ENCODE assay signal across 8 mouse cellular contexts in genomic region chr17:43629496-43630426, GRCm38 (mm10). TPM values are rescaled to one million over a fixed set of nuclear protein-coding genes. Genes with fewer than 3 reads are reported as not detected.
A peak's percentile ranks its signal among the peaks of the same experiment; 100 is the strongest.
DNase-seq lines count a peak whose midpoint lies in the region; ATAC-seq and TF ChIP-seq lines count a peak whose summit lies in the region.

Gene Tdrd6, minus strand, starts transcription at chr17:43630299.

- peaks cover 12% of the 10 kb centered on the region; the same call in 1 of the 2 replicates for H3K9me3 ChIP-seq in heart, embryonic 13.5 days
- no peaks in the 10 kb centered on the region for H3K9me3 ChIP-seq in ES-Bruce4 (replicated peaks; ENCODE audit: control insufficient read depth, insufficient read depth, low read length, poor library complexity, severe bottlenecking)
- no peaks in the 10 kb centered on the region for H3K9me3 ChIP-seq in hindbrain, embryonic 14.5 days (ENCODE audit: control insufficient read depth, low read length)
- H3K9me3 ChIP-seq in midbrain, embryonic 13.5 days, result 0 out of 2 replicates have a peak, but pooled peaks cover 12% of the 10 kb centered on the region

- 4% methylated on average over 83 of the region's 83 CpGs for WGBS in heart, embryonic 13.5 days
- 3% methylated on average over 82 of the region's 83 CpGs for WGBS in hindbrain, embryonic 14.5 days
- WGBS in midbrain, embryonic 13.5 days, result 4% methylated on average over 82 of the region's 83 CpGs

- peak within 1 kb of the TSS; percentile 54 for H3K4me3 ChIP-seq in heart, embryonic 13.5 days
- H3K4me3 ChIP-seq in ES-Bruce4 (ENCODE audit: low read depth, low read length), result peak within 1 kb of the TSS; percentile 59
- peak within 1 kb of the TSS; percentile 45 for H3K4me3 ChIP-seq in hindbrain, embryonic 14.5 days (replicated peaks; ENCODE audit: low read length)
- H3K4me3 ChIP-seq in midbrain, embryonic 13.5 days (replicated peaks), result peak within 1 kb of the TSS; percentile 46

- no peak for TF ChIP-seq EP300 in ES-Bruce4 (IDR thresholded peaks at IDR 0.05; ENCODE audit: insufficient read depth, low read depth, low read length)

- TF ChIP-seq POLR2A in ES-Bruce4 (IDR thresholded peaks at IDR 0.05; ENCODE audit: insufficient read depth, low read length), result no peak

- no peak for TF ChIP-seq CTCF in ES-Bruce4 (IDR thresholded peaks at IDR 0.05; ENCODE audit: low read depth, low read length)

- H3K27me3 ChIP-seq in heart, embryonic 13.5 days (replicated peaks), result peaks cover 77% of the 10 kb centered on the region
- peaks cover 12% of the 10 kb centered on the region for H3K27me3 ChIP-seq in ES-Bruce4 (ENCODE audit: control insufficient read depth, insufficient read depth, low read length, poor library complexity, severe bottlenecking)
- peaks cover 40% of the 10 kb centered on the region for H3K27me3 ChIP-seq in hindbrain, embryonic 14.5 days (ENCODE audit: control insufficient read depth, insufficient read depth, low read length)
- peaks cover 47% of the 10 kb centered on the region for H3K27me3 ChIP-seq in midbrain, embryonic 13.5 days

- no peaks in the 10 kb centered on the region for H3K36me3 ChIP-seq in heart, embryonic 13.5 days
- H3K36me3 ChIP-seq in ES-Bruce4 (ENCODE audit: control insufficient read depth, insufficient read depth, low read length, poor library complexity, severe bottlenecking), result no peaks in the 10 kb centered on the region
- no peaks in the 10 kb centered on the region for H3K36me3 ChIP-seq in hindbrain, embryonic 14.5 days (replicated peaks; ENCODE audit: control insufficient read depth, insufficient read depth)
- H3K36me3 ChIP-seq in midbrain, embryonic 13.5 days, result no peaks in the 10 kb centered on the region

- no peak for DNase-seq in heart, postnatal 25 days (ENCODE audit: low spot score)
- DNase-seq in embryo, embryonic 11 days, result peak; percentile 49
- DNase-seq in hindbrain, embryonic 14.5 days (ENCODE audit: low spot score), result peak; percentile 32
- DNase-seq in spleen, postnatal 4 days (ENCODE audit: low spot score in 2 of 2), result no peak

- no peak within 1 kb of the TSS for H3K27ac ChIP-seq in heart, embryonic 13.5 days (replicated peaks)
- H3K27ac ChIP-seq in ES-Bruce4 (ENCODE audit: insufficient read depth, low read length), result no peak within 1 kb of the TSS
- H3K27ac ChIP-seq in hindbrain, embryonic 14.5 days, result no peak within 1 kb of the TSS
- H3K27ac ChIP-seq in midbrain, embryonic 13.5 days, result no peak within 1 kb of the TSS

- H3K9ac ChIP-seq in heart, embryonic 13.5 days, result peak within 1 kb of the TSS; percentile 67
- peak within 1 kb of the TSS; percentile 37; the same call in 1 of the 2 replicates for H3K9ac ChIP-seq in ES-Bruce4 (ENCODE audit: low read depth, poor library complexity, severe bottlenecking)
- H3K9ac ChIP-seq in hindbrain, embryonic 14.5 days, result peak within 1 kb of the TSS; percentile 59
- peak within 1 kb of the TSS; percentile 63 for H3K9ac ChIP-seq in midbrain, embryonic 13.5 days (replicated peaks)

- peak within 1 kb of the TSS; percentile 80 for H3K4me2 ChIP-seq in heart, embryonic 13.5 days
- H3K4me2 ChIP-seq in hindbrain, embryonic 14.5 days (replicated peaks), result peak within 1 kb of the TSS; percentile 85
- H3K4me2 ChIP-seq in midbrain, embryonic 13.5 days (replicated peaks), result peak within 1 kb of the TSS; percentile 81

- peaks cover 18% of the 10 kb centered on the region for H3K4me1 ChIP-seq in heart, embryonic 13.5 days
- H3K4me1 ChIP-seq in ES-Bruce4 (ENCODE audit: control insufficient read depth, insufficient read depth, low read length), result peaks cover 2% of the 10 kb centered on the region
- peaks cover 10% of the 10 kb centered on the region; the same call in 1 of the 2 replicates for H3K4me1 ChIP-seq in hindbrain, embryonic 14.5 days (replicated peaks; ENCODE audit: control insufficient read depth, insufficient read depth, low read length)
- H3K4me1 ChIP-seq in midbrain, embryonic 13.5 days (replicated peaks), result peaks cover 15% of the 10 kb centered on the region

- intact Hi-C loops in heart, postnatal 25 days (cut with DNase I), result no loop called here

- no peak for ATAC-seq in heart, embryonic 13.5 days (ENCODE audit: extremely low read depth, insufficient number of reproducible peaks, low FRiP score, low TSS enrichment)
- peak; percentile 67 for ATAC-seq in hindbrain, embryonic 14.5 days (ENCODE audit: low FRiP score)
- peak; percentile 84 for ATAC-seq in midbrain, embryonic 13.5 days
- no peak for ATAC-seq in monocyte, adult 5-6 weeks (replicated peaks; ENCODE audit: insufficient number of reproducible peaks, low FRiP score, low TSS enrichment, poor library complexity, severe bottlenecking)

RNA-seq across cellular contexts. Expression of gene Tdrd6, which starts in this region (rescaled TPM):
- polyA plus RNA-seq in heart, embryonic 13.5 days (2015; fragmentation: Nextera tagmentation; extraction: Ambion mirVana), result 0.14 TPM in 1 of 2 replicates, not detected in the other
- not detected for total RNA-seq in heart, postnatal 25 days (2021)
- 0.11 and 0.54 TPM in 2 replicates for polyA plus RNA-seq in ES-Bruce4 (2011; ENCODE audit: insufficient read depth, insufficient read length, low read depth, missing spikeins)
- polyA plus RNA-seq in hindbrain, embryonic 14.5 days (2014; fragmentation: Nextera tagmentation; extraction: Ambion mirVana), result 0.50 and 0.56 TPM in 2 replicates
- polyA plus RNA-seq in midbrain, embryonic 13.5 days (2015; fragmentation: Nextera tagmentation; extraction: Ambion mirVana), result 0.30 and 0.59 TPM in 2 replicates
- total RNA-seq in monocyte, adult 5-6 weeks (2017), result 0.10 to 0.11 TPM in 2 of 3 replicates, not detected in the other

Comparison
In these comparisons a context has a peak if more than half of its experiments do, and no peak if none do; other contexts are left out.
1. Peak in DNase-seq, ATAC-seq, H3K4me3 ChIP-seq, H3K9ac ChIP-seq and H3K4me2 ChIP-seq in hindbrain, embryonic 14.5 days; RNA of the gene not detected or under 1 TPM.
2. Peak in ATAC-seq, H3K4me3 ChIP-seq, H3K9ac ChIP-seq and H3K4me2 ChIP-seq in midbrain, embryonic 13.5 days; RNA of the gene not detected or under 1 TPM.